Mouse (Mus musculus) midbrain, embryonic 14.5 days (tissue): ENCODE data around the gene Zfr2. TPM values are rescaled to one million over a fixed set of nuclear protein-coding genes. Genes with fewer than 3 reads are reported as not detected.
A peak's percentile ranks its signal among the peaks of the same experiment; 100 is the strongest.

Experiments used
- ATAC-seq: fragments of 200-750 bp; cut with Nextera tagmentation; 2 replicates; pipeline ENCODE4 v1.8.0; 2017; ENCODE audit warnings: moderate number of reproducible peaks, moderate library complexity; ENCODE audit not compliant: low FRiP score, low TSS enrichment
- DNase-seq: peaks from one replicate; pipeline ENCODE4 v3.0.0-alpha.2; 2015
- H3K27ac ChIP-seq: fragments of 300-500 bp; sonication (generic); replicated peaks from 2 replicates; pipeline ENCODE4 v1.5.1; 2014; ENCODE audit warnings: mild to moderate bottlenecking, low read depth, low read length, moderate library complexity
- H3K27me3 ChIP-seq: fragments of 300-500 bp; sonication (generic); 2 replicates; pipeline ENCODE4 v1.6.1; 2014; ENCODE audit warnings: low read length, control low read depth, mixed read lengths; ENCODE audit not compliant: control insufficient read depth, insufficient read depth
- H3K36me3 ChIP-seq: fragments of 300-500 bp; sonication (generic); 2 replicates; pipeline ENCODE4 v1.6.1; 2014; ENCODE audit warnings: low read length, control low read depth; ENCODE audit not compliant: control insufficient read depth, insufficient read depth
- H3K4me1 ChIP-seq: fragments of 300-500 bp; sonication (generic); 2 replicates; pipeline ENCODE4 v1.6.1; 2014; ENCODE audit warnings: mild to moderate bottlenecking, antibody characterized with exemption, low read length, control low read depth; ENCODE audit not compliant: control insufficient read depth, insufficient read depth
- H3K4me2 ChIP-seq: fragments of 300-500 bp; sonication (generic); 2 replicates; pipeline ENCODE4 v1.6.1; 2014; ENCODE audit warnings: mild to moderate bottlenecking, low read length, moderate library complexity
- H3K4me3 ChIP-seq: fragments of 300-500 bp; sonication (generic); replicated peaks from 2 replicates; pipeline ENCODE4 v1.5.1; 2014; ENCODE audit warnings: low read depth, low read length
- H3K9ac ChIP-seq: fragments of 300-500 bp; sonication (generic); replicated peaks from 2 replicates; pipeline ENCODE4 v1.6.1; 2014; ENCODE audit warnings: mild to moderate bottlenecking, low read length, moderate library complexity
- H3K9me3 ChIP-seq: fragments of 300-500 bp; sonication (generic); 2 replicates; pipeline ENCODE4 v1.6.1; 2016; ENCODE audit warnings: low read length, control low read depth, mixed read lengths; ENCODE audit not compliant: control insufficient read depth
- WGBS: fragments of 180-500 bp; shearing (Covaris S2); extraction: QIAGEN DNeasy Blood & Tissue Kit; methylation state at CpG from one replicate; pipeline ENCODE4 v1.1.7; 2014; 5-methylcytosine and 5-hydroxymethylcytosine counted together
- polyA plus RNA-seq: library from polyadenylated mRNA; unstranded; fragments of >200 nt; fragmentation: Nextera tagmentation; extraction: Ambion mirVana; gene quantifications from 2 replicates; pipeline ENCODE4 v1.2.1, GENCODE M21; 2014

The Zfr2 gene
- polyA plus RNA-seq, 1 experiment from 2014 or later = 21.7 TPM

- H3K4me2 ChIP-seq = 0 out of 2 replicates have a peak overlapping the region, but pooled peaks have one; percentile 6
- H3K4me3 ChIP-seq = no peak overlapping the region
- 11% methylated on average over 24 of the region's 24 CpGs for WGBS
- H3K27me3 ChIP-seq = peaks cover 22% of the 10 kb centered on the region
- ATAC-seq = no peak
- H3K4me1 ChIP-seq = peaks cover 29% of the 10 kb centered on the region
- H3K27ac ChIP-seq = no peak overlapping the region
- no peak overlapping the region for H3K9ac ChIP-seq
- peak; percentile 33 for DNase-seq
- no peaks in the 10 kb centered on the region for H3K9me3 ChIP-seq
- no peaks in the 10 kb centered on the region for H3K36me3 ChIP-seq
Observed at GRCm38 (mm10) chr10:81290698-81291460, 57.9 kb downstream of the Zfr2 start.

GRCm38 (mm10) chr10:81291511-81292104 is 58.7 kb downstream of the Zfr2 start, which contains the start of gene Tjp3:
Gene Tjp3, minus strand, starts transcription at chr10:81291581.
- H3K4me3 ChIP-seq = no peak within 1 kb of the TSS
- no peak within 1 kb of the TSS for H3K9ac ChIP-seq
- H3K9me3 ChIP-seq = no peaks in the 10 kb centered on the region
- 0 out of 2 replicates have a peak within 1 kb of the TSS, but pooled peaks have one; percentile 6 for H3K4me2 ChIP-seq
- peaks cover 22% of the 10 kb centered on the region for H3K27me3 ChIP-seq
- H3K27ac ChIP-seq = no peak within 1 kb of the TSS
- 75% methylated on average over 9 of the region's 9 CpGs for WGBS
- DNase-seq (no peak), ATAC-seq (no peak)
- H3K36me3 ChIP-seq = no peaks in the 10 kb centered on the region
- peaks cover 28% of the 10 kb centered on the region for H3K4me1 ChIP-seq

GRCm38 (mm10) chr10:81292554-81293333 is 59.8 kb downstream of the Zfr2 start, which contains the start of gene Pip5k1c:
Gene Pip5k1c, plus strand, starts transcription at chr10:81292963.
- Histone ChIP-seq H3K4me3 (peak within 1 kb of the TSS; percentile 87), H3K36me3 (no peaks in the 10 kb centered on the region), H3K27me3 (peaks cover 22% of the 10 kb centered on the region), H3K4me1 (peaks cover 28% of the 10 kb centered on the region), H3K4me2 (peak within 1 kb of the TSS; percentile 97), H3K9ac (peak within 1 kb of the TSS; percentile 82), H3K27ac (peak within 1 kb of the TSS; percentile 89), H3K9me3 (no peaks in the 10 kb centered on the region)
- peak; percentile 95 for ATAC-seq
- DNase-seq = peak; percentile 99
- WGBS = under 1% methylated on average over 79 of the region's 80 CpGs

- Histone ChIP-seq H3K9me3 (no peaks in the 10 kb centered on the region), H3K27ac (peak overlapping the region; percentile 89), H3K4me2 (peak overlapping the region; percentile 97), H3K4me1 (peaks cover 28% of the 10 kb centered on the region), H3K36me3 (no peaks in the 10 kb centered on the region), H3K4me3 (peak overlapping the region; percentile 87), H3K27me3 (peaks cover 22% of the 10 kb centered on the region), H3K9ac (peak overlapping the region; percentile 82)
- WGBS = 3% methylated on average over 25 of the region's 25 CpGs
- ATAC-seq (no peak), DNase-seq (no peak)
Observed at GRCm38 (mm10) chr10:81293334-81294030, 60.5 kb downstream of the Zfr2 start.

GRCm38 (mm10) chr10:81294442-81294841 is 61.5 kb downstream of the Zfr2 start:
- no peak for DNase-seq
- 72% methylated on average over 8 of the region's 8 CpGs for WGBS
- Histone ChIP-seq H3K4me3 (peak overlapping the region; percentile 87), H3K27me3 (peaks cover 20% of the 10 kb centered on the region), H3K9ac (peak overlapping the region; percentile 82), H3K9me3 (no peaks in the 10 kb centered on the region), H3K27ac (no peak overlapping the region), H3K4me2 (peak overlapping the region; percentile 97), H3K4me1 (peaks cover 28% of the 10 kb centered on the region), H3K36me3 (no peaks in the 10 kb centered on the region)
- no peak for ATAC-seq

- DNase-seq (no peak), ATAC-seq (no peak)
- H3K9ac ChIP-seq = peak overlapping the region; percentile 82; the same call in 1 of the 2 replicates
- no peak overlapping the region for H3K4me2 ChIP-seq
- 94% methylated on average over 6 of the region's 6 CpGs for WGBS
- peaks cover 28% of the 10 kb centered on the region for H3K4me1 ChIP-seq
- 0 out of 2 replicates have a peak overlapping the region, but pooled peaks have one; percentile 87 for H3K4me3 ChIP-seq
- no peaks in the 10 kb centered on the region for H3K36me3 ChIP-seq
- H3K9me3 ChIP-seq = no peaks in the 10 kb centered on the region
- no peak overlapping the region for H3K27ac ChIP-seq
- peaks cover 13% of the 10 kb centered on the region for H3K27me3 ChIP-seq
Observed at GRCm38 (mm10) chr10:81295185-81295584, 62.2 kb downstream of the Zfr2 start.

- no peaks in the 10 kb centered on the region for H3K36me3 ChIP-seq
- H3K4me3 ChIP-seq = no peak overlapping the region
- H3K9ac ChIP-seq = no peak overlapping the region
- WGBS = 81% methylated on average over 6 of the region's 6 CpGs
- no peak overlapping the region for H3K4me2 ChIP-seq
- no peaks in the 10 kb centered on the region for H3K9me3 ChIP-seq
- no peaks in the 10 kb centered on the region for H3K27me3 ChIP-seq
- peaks cover 23% of the 10 kb centered on the region for H3K4me1 ChIP-seq
- H3K27ac ChIP-seq = no peak overlapping the region
- DNase-seq = no peak
- no peak for ATAC-seq
Observed at GRCm38 (mm10) chr10:81297246-81297645, 64.3 kb downstream of the Zfr2 start.

- H3K27ac ChIP-seq = no peak overlapping the region
Observed at GRCm38 (mm10) chr10:81297845-81298244, 64.9 kb downstream of the Zfr2 start.

More at GRCm38 (mm10) chr10:81297845-81298244, 64.9 kb downstream of the Zfr2 start:
- H3K9ac ChIP-seq = no peak overlapping the region
- H3K4me2 ChIP-seq = no peak overlapping the region
- H3K9me3 ChIP-seq = no peaks in the 10 kb centered on the region
- peaks cover 23% of the 10 kb centered on the region for H3K4me1 ChIP-seq
- H3K4me3 ChIP-seq = no peak overlapping the region
- WGBS = 91% methylated on average over 10 of the region's 10 CpGs
- ATAC-seq (no peak), DNase-seq (no peak)
- no peaks in the 10 kb centered on the region for H3K36me3 ChIP-seq
- no peaks in the 10 kb centered on the region for H3K27me3 ChIP-seq
